Mouse (Mus musculus): ENCODE measurements around the gene Stxbp2. TPM values are rescaled to one million over a fixed set of nuclear protein-coding genes. Genes with fewer than 3 reads are reported as not detected.

Gene Stxbp2
- polyA plus RNA-seq, 1 experiment from 2014 or later, result 106 TPM

- 84% methylated on average over 5 of the region's 5 CpGs for WGBS
- H3K9me3 ChIP-seq (ENCODE audit: control insufficient read depth, low read length), result no peaks in the 10 kb centered on the region
- no peak overlapping the region for H3K4me3 ChIP-seq (ENCODE audit: low read depth, low read length)
Observed at GRCm38 (mm10) chr8:3679656-3680055, 48.9 kb downstream of the Stxbp2 start.

GRCm38 (mm10) chr8:3682435-3682834 lies 51.7 kb downstream of the Stxbp2 start:
- Histone ChIP-seq H3K4me3 (ENCODE audit: low read depth, low read length) (no peak overlapping the region), H3K36me3 (ENCODE audit: control insufficient read depth, insufficient read depth, low read length) (peaks cover 30% of the 10 kb centered on the region), H3K4me2 (ENCODE audit: low read length) (no peak overlapping the region), H3K27me3 (replicated peaks; ENCODE audit: control insufficient read depth, insufficient read depth, low read length) (no peaks in the 10 kb centered on the region), H3K9me3 (ENCODE audit: control insufficient read depth, low read length) (no peaks in the 10 kb centered on the region), H3K27ac (ENCODE audit: low read depth) (no peak overlapping the region), H3K4me1 (replicated peaks; ENCODE audit: control insufficient read depth, insufficient read depth, low read length) (peaks cover 5% of the 10 kb centered on the region; the same call in 1 of the 2 replicates), H3K9ac (ENCODE audit: low read length) (no peak overlapping the region)
- ATAC-seq (replicated peaks; ENCODE audit: low FRiP score, low TSS enrichment, low read depth) (no peak), DNase-seq (ENCODE audit: low spot score) (no peak)
- WGBS, result 86% methylated on average over 5 of the region's 5 CpGs

More at GRCm38 (mm10) chr8:3679656-3680055, 48.9 kb downstream of the Stxbp2 start:
- peaks cover 30% of the 10 kb centered on the region for H3K36me3 ChIP-seq (ENCODE audit: control insufficient read depth, insufficient read depth, low read length)
- DNase-seq (ENCODE audit: low spot score) (no peak), ATAC-seq (replicated peaks; ENCODE audit: low FRiP score, low TSS enrichment, low read depth) (no peak)
- H3K9ac ChIP-seq (ENCODE audit: low read length), result no peak overlapping the region
- H3K27ac ChIP-seq (ENCODE audit: low read depth), result no peak overlapping the region
- no peak overlapping the region for H3K4me2 ChIP-seq (ENCODE audit: low read length)
- peaks cover 8% of the 10 kb centered on the region; the same call in 1 of the 2 replicates for H3K4me1 ChIP-seq (replicated peaks; ENCODE audit: control insufficient read depth, insufficient read depth, low read length)
- H3K27me3 ChIP-seq (replicated peaks; ENCODE audit: control insufficient read depth, insufficient read depth, low read length), result no peaks in the 10 kb centered on the region

GRCm38 (mm10) chr8:3683408-3684176 lies 52.8 kb downstream of the Stxbp2 start:
- Histone ChIP-seq H3K4me1 (replicated peaks; ENCODE audit: control insufficient read depth, insufficient read depth, low read length) (no peaks in the 10 kb centered on the region), H3K36me3 (ENCODE audit: control insufficient read depth, insufficient read depth, low read length) (peaks cover 29% of the 10 kb centered on the region), H3K9ac (ENCODE audit: low read length) (no peak overlapping the region), H3K4me3 (ENCODE audit: low read depth, low read length) (no peak overlapping the region), H3K9me3 (ENCODE audit: control insufficient read depth, low read length) (no peaks in the 10 kb centered on the region), H3K27me3 (replicated peaks; ENCODE audit: control insufficient read depth, insufficient read depth, low read length) (no peaks in the 10 kb centered on the region), H3K4me2 (ENCODE audit: low read length) (no peak overlapping the region), H3K27ac (ENCODE audit: low read depth) (no peak overlapping the region)
- no peak for ATAC-seq (replicated peaks; ENCODE audit: low FRiP score, low TSS enrichment, low read depth)
- 67% methylated on average over 6 of the region's 6 CpGs for WGBS
- no peak for DNase-seq (ENCODE audit: low spot score)

- Histone ChIP-seq H3K4me2 (ENCODE audit: low read length) (no peak overlapping the region), H3K4me3 (ENCODE audit: low read depth, low read length) (no peak overlapping the region), H3K27ac (ENCODE audit: low read depth) (no peak overlapping the region), H3K27me3 (replicated peaks; ENCODE audit: control insufficient read depth, insufficient read depth, low read length) (no peaks in the 10 kb centered on the region), H3K36me3 (ENCODE audit: control insufficient read depth, insufficient read depth, low read length) (peaks cover 20% of the 10 kb centered on the region), H3K9me3 (ENCODE audit: control insufficient read depth, low read length) (no peaks in the 10 kb centered on the region), H3K4me1 (replicated peaks; ENCODE audit: control insufficient read depth, insufficient read depth, low read length) (no peaks in the 10 kb centered on the region), H3K9ac (ENCODE audit: low read length) (no peak overlapping the region)
- ATAC-seq (replicated peaks; ENCODE audit: low FRiP score, low TSS enrichment, low read depth) (no peak), DNase-seq (ENCODE audit: low spot score) (no peak)
Observed at GRCm38 (mm10) chr8:3684530-3684929, 53.8 kb downstream of the Stxbp2 start.

- 69% methylated on average over 5 of the region's 5 CpGs for WGBS
- DNase-seq (ENCODE audit: low spot score) (no peak), ATAC-seq (replicated peaks; ENCODE audit: low FRiP score, low TSS enrichment, low read depth) (no peak)
- H3K4me1 ChIP-seq (replicated peaks; ENCODE audit: control insufficient read depth, insufficient read depth, low read length), result no peaks in the 10 kb centered on the region
- H3K4me2 ChIP-seq (ENCODE audit: low read length), result no peak overlapping the region
- H3K9ac ChIP-seq (ENCODE audit: low read length), result no peak overlapping the region
- H3K27ac ChIP-seq (ENCODE audit: low read depth), result no peak overlapping the region
- no peaks in the 10 kb centered on the region for H3K27me3 ChIP-seq (replicated peaks; ENCODE audit: control insufficient read depth, insufficient read depth, low read length)
- H3K9me3 ChIP-seq (ENCODE audit: control insufficient read depth, low read length), result no peaks in the 10 kb centered on the region
- peaks cover 11% of the 10 kb centered on the region for H3K36me3 ChIP-seq (ENCODE audit: control insufficient read depth, insufficient read depth, low read length)
- no peak overlapping the region for H3K4me3 ChIP-seq (ENCODE audit: low read depth, low read length)
Observed at GRCm38 (mm10) chr8:3685422-3685821, 54.7 kb downstream of the Stxbp2 start.

GRCm38 (mm10) chr8:3687537-3687936 lies 56.8 kb downstream of the Stxbp2 start:
- Histone ChIP-seq H3K27me3 (replicated peaks; ENCODE audit: control insufficient read depth, insufficient read depth, low read length) (0 out of 2 replicates have a peak, but pooled peaks cover 2% of the 10 kb centered on the region), H3K4me2 (ENCODE audit: low read length) (no peak overlapping the region), H3K4me1 (replicated peaks; ENCODE audit: control insufficient read depth, insufficient read depth, low read length) (no peaks in the 10 kb centered on the region), H3K27ac (ENCODE audit: low read depth) (no peak overlapping the region), H3K36me3 (ENCODE audit: control insufficient read depth, insufficient read depth, low read length) (no peaks in the 10 kb centered on the region), H3K9me3 (ENCODE audit: control insufficient read depth, low read length) (no peaks in the 10 kb centered on the region), H3K9ac (ENCODE audit: low read length) (no peak overlapping the region), H3K4me3 (ENCODE audit: low read depth, low read length) (no peak overlapping the region)
- ATAC-seq (replicated peaks; ENCODE audit: low FRiP score, low TSS enrichment, low read depth) (no peak), DNase-seq (ENCODE audit: low spot score) (no peak)
- 76% methylated on average over 6 of the region's 6 CpGs for WGBS

GRCm38 (mm10) chr8:3690774-3691173 lies 60.0 kb downstream of the Stxbp2 start:
- H3K9me3 ChIP-seq (ENCODE audit: control insufficient read depth, low read length), result no peaks in the 10 kb centered on the region
- DNase-seq (ENCODE audit: low spot score) (no peak), ATAC-seq (replicated peaks; ENCODE audit: low FRiP score, low TSS enrichment, low read depth) (no peak)
- 72% methylated on average over 3 of the region's 3 CpGs for WGBS
- H3K4me1 ChIP-seq (replicated peaks; ENCODE audit: control insufficient read depth, insufficient read depth, low read length), result no peaks in the 10 kb centered on the region
- H3K4me3 ChIP-seq (ENCODE audit: low read depth, low read length), result no peak overlapping the region
- no peak overlapping the region for H3K9ac ChIP-seq (ENCODE audit: low read length)
- 0 out of 2 replicates have a peak, but pooled peaks cover 2% of the 10 kb centered on the region for H3K27me3 ChIP-seq (replicated peaks; ENCODE audit: control insufficient read depth, insufficient read depth, low read length)
- no peaks in the 10 kb centered on the region for H3K36me3 ChIP-seq (ENCODE audit: control insufficient read depth, insufficient read depth, low read length)
- H3K27ac ChIP-seq (ENCODE audit: low read depth), result no peak overlapping the region
- no peak overlapping the region for H3K4me2 ChIP-seq (ENCODE audit: low read length)
